Mouse (Mus musculus) CH12.LX (cell line): ENCODE results near the gene Slc25a41. TPM values are rescaled to one million over a fixed set of nuclear protein-coding genes. Genes with fewer than 3 reads are reported as not detected.

Experiments
- DNase-seq: peaks from one replicate; pipeline ENCODE4 v3.0.0-alpha.2; 2013; ENCODE audit errors: extremely low read depth
- H3K27ac ChIP-seq: 2 replicates; pipeline ENCODE4 v1.5.1; 2012; ENCODE audit warnings: low read depth, mild to moderate bottlenecking, control low read depth, moderate library complexity; ENCODE audit not compliant: insufficient read depth
- H3K27me3 ChIP-seq: replicated peaks from 2 replicates; pipeline ENCODE3; 2012; ENCODE audit warnings: inconsistent platforms
- H3K36me3 ChIP-seq, 2 experiments: replicated peaks in 1 of 2; 2 replicates each; pipeline versions ENCODE3 to v1.6.1; 2012; ENCODE audit warnings: inconsistent platforms in 1 of 2, low read length in 1 of 2, mild to moderate bottlenecking in 1 of 2, mixed read lengths in 1 of 2, moderate library complexity in 1 of 2; ENCODE audit not compliant: control insufficient read depth in 1 of 2, insufficient read depth in 1 of 2
- H3K4me1 ChIP-seq, 2 experiments: 2 replicates each; pipeline ENCODE4 v1.6.1; 2012; ENCODE audit warnings: inconsistent platforms in 1 of 2, moderate library complexity in 1 of 2; ENCODE audit not compliant: insufficient read depth in 2 of 2, control insufficient read depth in 1 of 2
- H3K4me2 ChIP-seq: 2 replicates; pipeline ENCODE4 v1.6.1; 2012; ENCODE audit warnings: low read depth, mild to moderate bottlenecking, control low read depth; ENCODE audit not compliant: poor library complexity, insufficient read depth, severe bottlenecking
- H3K4me3 ChIP-seq, 3 experiments: fragments of 150-350 bp in 1 of 3; sonication (generic) in 1 of 3; replicated peaks in 1 of 3; 2 replicates each; pipeline versions ENCODE3 to v1.5.1; 2011 to 2012; ENCODE audit warnings: low read depth in 2 of 3, low read length in 2 of 3, mild to moderate bottlenecking in 2 of 3, moderate library complexity in 2 of 3, control low read depth in 1 of 3, improper control_type of control experiment in 1 of 3, inconsistent platforms in 1 of 3, mixed read lengths in 1 of 3; ENCODE audit not compliant: poor library complexity in 1 of 3
- H3K79me2 ChIP-seq: replicated peaks from 2 replicates; pipeline ENCODE4 v1.6.1; 2012; ENCODE audit warnings: mild to moderate bottlenecking, moderate library complexity; ENCODE audit not compliant: control insufficient read depth, poor library complexity, insufficient read depth, severe bottlenecking; ENCODE audit errors: extremely low read depth
- H3K9ac ChIP-seq: 2 replicates; pipeline ENCODE4 v1.6.1; 2012; ENCODE audit warnings: low read depth, mild to moderate bottlenecking, control low read depth, moderate library complexity; ENCODE audit not compliant: insufficient read depth
- H3K9me3 ChIP-seq: replicated peaks from 2 replicates; pipeline ENCODE3; 2012; ENCODE audit warnings: low read length, inconsistent platforms, mixed read lengths
- CHD1 ChIP-seq: IDR thresholded peaks from 2 replicates; pipeline ENCODE4 v1.6.1; 2012; ENCODE audit warnings: low read depth, low read length, improper control_type of control experiment, inconsistent platforms
- CHD2 ChIP-seq: IDR thresholded peaks from 2 replicates; pipeline ENCODE4 v1.6.1; 2011; ENCODE audit warnings: low read length, improper control_type of control experiment
- ELF1 ChIP-seq: IDR thresholded peaks from 2 replicates; pipeline ENCODE4 v1.6.1; 2014; ENCODE audit warnings: low read depth, mild to moderate bottlenecking, inconsistent platforms, low read length, improper control_type of control experiment
- ETS1 ChIP-seq: conservative IDR thresholded peaks from 2 replicates; pipeline ENCODE4 v1.6.1; 2012; ENCODE audit warnings: low read depth, mild to moderate bottlenecking, inconsistent platforms, low read length, improper control_type of control experiment, moderate library complexity
- GABPA ChIP-seq: IDR thresholded peaks from 2 replicates; pipeline ENCODE4 v1.6.1; 2012; ENCODE audit warnings: low read depth, low read length, improper control_type of control experiment, inconsistent platforms; ENCODE audit not compliant: insufficient replicate concordance
- IRF4 ChIP-seq: IDR thresholded peaks from 2 replicates; pipeline ENCODE4 v1.6.1; 2014; ENCODE audit warnings: low read depth, mild to moderate bottlenecking, inconsistent platforms, low read length, improper control_type of control experiment
- JUN ChIP-seq: IDR thresholded peaks from 2 replicates; pipeline ENCODE4 v1.6.1; 2011; ENCODE audit warnings: low read depth, mild to moderate bottlenecking, low read length, improper control_type of control experiment, moderate library complexity; ENCODE audit not compliant: insufficient read depth
- JUND ChIP-seq: conservative IDR thresholded peaks from 2 replicates; pipeline ENCODE4 v1.6.1; 2011; ENCODE audit warnings: low read depth, low read length, improper control_type of control experiment
- KAT2A ChIP-seq: IDR thresholded peaks from 2 replicates; pipeline ENCODE4 v1.6.1; 2012; ENCODE audit warnings: low read length, improper control_type of control experiment, inconsistent platforms; ENCODE audit not compliant: insufficient replicate concordance
- MAX ChIP-seq: IDR thresholded peaks from 2 replicates; pipeline ENCODE4 v1.6.1; 2011; ENCODE audit warnings: low read length, improper control_type of control experiment
- MAZ ChIP-seq: IDR thresholded peaks from 2 replicates; pipeline ENCODE4 v1.6.1; 2012; ENCODE audit warnings: low read depth, mild to moderate bottlenecking, inconsistent platforms, low read length, improper control_type of control experiment, moderate library complexity
- MEF2A ChIP-seq: IDR thresholded peaks from 2 replicates; pipeline ENCODE4 v1.6.1; 2014; ENCODE audit warnings: low read depth, mild to moderate bottlenecking, inconsistent platforms, low read length, improper control_type of control experiment, borderline replicate concordance
- MXI1 ChIP-seq: IDR thresholded peaks from 2 replicates; pipeline ENCODE4 v1.6.1; 2011; ENCODE audit warnings: mild to moderate bottlenecking, low read depth, low read length, improper control_type of control experiment
- PAX5 ChIP-seq: IDR thresholded peaks from 2 replicates; pipeline ENCODE4 v1.6.1; 2012; ENCODE audit warnings: low read length, inconsistent platforms, mixed read lengths
- POLR2A ChIP-seq: IDR thresholded peaks from 2 replicates; pipeline ENCODE4 v1.6.1; 2011; ENCODE audit warnings: low read depth, mild to moderate bottlenecking, improper control_type of control experiment, low read length
- RAD21 ChIP-seq: IDR thresholded peaks from 2 replicates; pipeline ENCODE4 v1.6.1; 2011; ENCODE audit warnings: low read depth, mild to moderate bottlenecking, low read length, improper control_type of control experiment, moderate library complexity
- SIN3A ChIP-seq: IDR thresholded peaks from 2 replicates; pipeline ENCODE4 v1.6.1; 2012; ENCODE audit warnings: low read length, improper control_type of control experiment, inconsistent platforms
- TBP ChIP-seq: conservative IDR thresholded peaks from 2 replicates; pipeline ENCODE4 v1.6.1; 2011; ENCODE audit warnings: low read depth, low read length, improper control_type of control experiment
- TCF12 ChIP-seq: IDR thresholded peaks from 2 replicates; pipeline ENCODE4 v1.6.1; 2014; ENCODE audit warnings: low read depth, mild to moderate bottlenecking, inconsistent platforms, low read length, improper control_type of control experiment
- UBTF ChIP-seq: IDR thresholded peaks from 2 replicates; pipeline ENCODE4 v1.6.1; 2012; ENCODE audit warnings: low read depth, mild to moderate bottlenecking, inconsistent platforms, low read length, improper control_type of control experiment, moderate library complexity
- USF1 ChIP-seq: IDR thresholded peaks from 2 replicates; pipeline ENCODE4 v1.6.1; 2014; ENCODE audit warnings: low read depth, mild to moderate bottlenecking, inconsistent platforms, low read length, improper control_type of control experiment
- USF2 ChIP-seq: conservative IDR thresholded peaks from 2 replicates; pipeline ENCODE4 v1.6.1; 2011; ENCODE audit warnings: low read depth, low read length, improper control_type of control experiment
- ZC3H11A ChIP-seq: IDR thresholded peaks from 2 replicates; pipeline ENCODE4 v1.6.1; 2012; ENCODE audit warnings: low read depth, mild to moderate bottlenecking, inconsistent platforms, low read length, improper control_type of control experiment
- ZKSCAN1 ChIP-seq: IDR thresholded peaks from 2 replicates; pipeline ENCODE4 v1.6.1; 2012; ENCODE audit warnings: low read depth, inconsistent platforms, low read length, improper control_type of control experiment, borderline replicate concordance
- dilution Hi-C: fragments of 300-500 bp; cut with MboI; formaldehyde crosslinking; loops from 2 replicates; pipeline ENCODE4 v1.14.3; 2020; ENCODE audit warnings: low sequenced_read_pairs; ENCODE audit not compliant: extremely low pct_unique_long_range_greater_than_20kb, extremely low pct_ligation_motif_present
- in situ Hi-C: fragments of 300-500 bp; cut with MboI; formaldehyde crosslinking; loops from 3 replicates; pipeline ENCODE4 v1.14.3; 2019; ENCODE audit warnings: low sequenced_read_pairs, low pct_ligation_motif_present, low pct_unique_long_range_greater_than_20kb, mixed read lengths
- polyA plus RNA-seq: library from polyadenylated mRNA; unstranded; fragments of >175 nt; gene quantifications from 2 replicates; pipeline ENCODE4 v1.2.1, GENCODE M21; 2012; ENCODE audit warnings: low read depth; ENCODE audit not compliant: insufficient read length
- total RNA-seq, 2 experiments: library from RNA; depleted of rRNA; stranded (reverse); fragments of 300-350 nt in 1 of 2; fragments of >200 nt in 1 of 2; gene quantifications; 2 replicates each; pipeline ENCODE4 v1.2.3; 2012 to 2014

Slc25a41 gene
- total and polyA plus RNA-seq, 3 experiments = not detected

DNA sequence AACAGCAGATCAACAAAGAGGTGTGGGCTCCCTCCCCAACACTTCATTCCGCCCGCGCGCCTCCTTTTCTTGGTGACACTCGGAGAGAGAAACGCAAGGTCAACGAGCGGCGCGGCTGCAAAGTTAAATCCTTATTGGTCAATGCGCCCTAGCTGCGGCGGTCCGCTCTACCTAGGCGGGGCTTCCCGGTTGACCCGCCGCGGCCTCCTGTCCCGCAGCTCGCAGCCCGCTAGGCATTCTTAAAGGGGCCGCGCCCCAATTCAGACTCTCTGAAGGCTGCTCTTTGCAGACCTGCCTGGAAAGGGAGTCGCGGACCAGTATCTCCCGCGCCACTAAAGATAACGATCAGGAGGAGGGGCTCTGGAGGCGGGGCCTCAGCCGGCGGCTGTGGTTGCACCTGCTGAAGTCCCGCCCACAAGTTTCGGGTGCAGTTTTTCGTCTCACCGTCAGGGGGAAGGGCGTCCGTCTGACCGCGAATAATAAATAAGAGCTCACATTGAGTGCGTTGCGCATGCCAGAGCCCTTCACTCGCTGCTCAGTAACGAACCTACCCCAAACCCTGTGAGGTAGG, 18.9 kb upstream of the Slc25a41 start (continued):
- TF ChIP-seq TBP (0 out of 2 replicates have a peak, but pooled peaks have one; percentile 29), ETS1 (no peak; the same call in 1 of the 2 replicates), UBTF (no peak), JUND (no peak), RAD21 (peak; percentile 58), CHD2 (0 out of 2 replicates have a peak, but pooled peaks have one; percentile 24), JUN (no peak), MAZ (peak; percentile 64; the same call in 1 of the 2 replicates), PAX5 (no peak), KAT2A (no peak), ELF1 (peak; percentile 51; the same call in 1 of the 2 replicates), IRF4 (peak; percentile 84), ZKSCAN1 (no peak), TCF12 (peak; percentile 65), USF1 (no peak), CHD1 (no peak), MEF2A (peak; percentile 55; the same call in 1 of the 2 replicates), ZC3H11A (no peak), SIN3A (peak; percentile 72; the same call in 1 of the 2 replicates), USF2 (no peak), MXI1 (peak; percentile 41; the same call in 1 of the 2 replicates)

DNA sequence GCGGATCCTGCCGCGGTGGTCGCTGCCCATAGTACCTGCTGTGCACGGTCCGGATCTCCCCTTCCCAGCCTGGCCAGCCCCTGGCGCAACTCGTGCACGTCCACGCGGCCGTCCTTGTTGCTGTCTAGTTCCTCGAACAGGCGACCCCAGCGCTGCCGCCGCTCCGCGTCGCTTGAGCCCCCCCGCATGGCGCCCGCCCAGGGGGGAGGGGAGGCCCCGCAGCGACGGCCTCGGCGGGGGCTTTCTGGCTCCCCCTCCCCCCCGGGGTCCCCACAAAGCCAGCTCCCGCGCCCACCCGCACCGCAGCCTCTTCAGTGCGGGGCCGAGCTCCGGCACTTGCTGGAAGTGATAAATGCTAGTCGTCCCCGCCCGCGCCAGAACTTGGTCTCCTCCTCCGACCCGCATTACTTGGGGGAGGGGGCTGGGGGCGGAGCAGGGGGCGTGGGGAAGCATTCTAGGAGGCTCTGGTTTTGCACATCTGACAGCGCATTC, 18.1 kb upstream of the Slc25a41 start, which contains the start of gene Slc25a23:
Slc25a23 (minus strand) TSS at position 378 of the 492 bp plus-strand sequence.
- H3K4me2 ChIP-seq = peak within 1 kb of the TSS; percentile 52
- TF ChIP-seq MAX (0 out of 2 replicates have a peak, but pooled peaks have one; percentile 14), CHD2 (peak; percentile 34; the same call in 1 of the 2 replicates), RAD21 (no peak), GABPA (no peak), SIN3A (no peak), UBTF (no peak), POLR2A (peak; percentile 30; the same call in 1 of the 2 replicates), CHD1 (no peak), JUND (no peak)
- H3K4me1 ChIP-seq = peaks cover 9 to 26% of the 10 kb centered on the region in 2 experiments
- H3K79me2 ChIP-seq = no peaks in the 10 kb centered on the region
- DNase-seq = peak; percentile 67
- H3K9me3 ChIP-seq = no peaks in the 10 kb centered on the region
- peak within 1 kb of the TSS; percentile 92 for H3K9ac ChIP-seq
- dilution Hi-C loops (no loop called here), in situ Hi-C loops (no loop called here)
- H3K36me3 ChIP-seq = peaks cover 11 to 27% of the 10 kb centered on the region in 2 experiments
- H3K27me3 ChIP-seq = no peaks in the 10 kb centered on the region
- peak within 1 kb of the TSS; percentile 70 to 88 (median 87) for H3K4me3 ChIP-seq
- H3K27ac ChIP-seq = 0 out of 2 replicates have a peak within 1 kb of the TSS, but pooled peaks have one; percentile 53
